ENCODE assay signal across 9 mouse cellular contexts in genomic region chr11:78245261-78245626, GRCm38 (mm10). TPM values are rescaled to one million over a fixed set of nuclear protein-coding genes. Genes with fewer than 3 reads are reported as not detected.
DNase-seq lines count a peak whose midpoint lies in the region; ATAC-seq and TF ChIP-seq lines count a peak whose summit lies in the region.
"Had no signal": no experiment of that assay in that cellular context is flagged by ENCODE, and none has a peak within 500 bp of the region (broad histone marks: within the 10 kb centered on the region; RNA-seq: fewer than 3 reads in every experiment).

No protein-coding gene starts in this region.

- H3K27ac ChIP-seq in spleen, adult 2 months (ENCODE audit: insufficient read depth, low read length), result peak overlapping the region; percentile 99
- H3K27ac ChIP-seq in limb, embryonic 14.5 days (replicated peaks; ENCODE audit: low read depth, low read length), result peak overlapping the region; percentile 79
- peak overlapping the region; percentile 99 for H3K27ac ChIP-seq in stomach, embryonic 15.5 days

- H3K4me1 ChIP-seq in spleen, adult 2 months (ENCODE audit: control insufficient read depth, insufficient read depth, insufficient read length), result peaks cover 3% of the 10 kb centered on the region
- H3K4me1 ChIP-seq in limb, embryonic 14.5 days (ENCODE audit: control insufficient read depth, insufficient read depth, low read length), result peaks cover 20% of the 10 kb centered on the region
- peaks cover 15% of the 10 kb centered on the region for H3K4me1 ChIP-seq in stomach, embryonic 15.5 days

- H3K9ac ChIP-seq in limb, embryonic 14.5 days (ENCODE audit: low read depth, low read length, severe bottlenecking), result peak overlapping the region; percentile 85
- peak overlapping the region; percentile 82 for H3K9ac ChIP-seq in stomach, embryonic 15.5 days

- peak overlapping the region; percentile 73 for H3K4me2 ChIP-seq in limb, embryonic 14.5 days (replicated peaks; ENCODE audit: low read depth, low read length, severe bottlenecking)
- H3K4me2 ChIP-seq in stomach, embryonic 15.5 days, result peak overlapping the region; percentile 71

- TF ChIP-seq POLR2A in spleen, adult 2 months (IDR thresholded peaks at IDR 0.05; ENCODE audit: low read depth, low read length), result no peak
- no peak for TF ChIP-seq POLR2A in limb, embryonic 14.5 days (IDR thresholded peaks at IDR 0.05; ENCODE audit: borderline replicate concordance, extremely low read depth, insufficient read depth, insufficient read length)

- DNase-seq in adrenal gland, adult 8-10 months, result peak; percentile 17
- no peak for DNase-seq in adrenal gland, adult (ENCODE audit: inconsistent age in 2 of 2, low spot score in 1 of 2)
- no peak for DNase-seq in spleen, adult 2 months (ENCODE audit: low read depth in 1 of 2, low spot score in 2 of 2)
- no peak for DNase-seq in spleen, postnatal 10 days (ENCODE audit: low spot score in 2 of 2)
- DNase-seq in limb, embryonic 14.5 days (ENCODE audit: low spot score), result no peak
- no peak for DNase-seq in gastrocnemius, postnatal 14 days
- DNase-seq in urinary bladder, postnatal 10 days (ENCODE audit: low spot score), result no peak

- under 1% methylated on average over 19 of the region's 19 CpGs for WGBS in spleen, adult 2 months
- under 1% methylated on average over 19 of the region's 19 CpGs for WGBS in limb, embryonic 14.5 days
- WGBS in stomach, embryonic 15.5 days, result under 1% methylated on average over 19 of the region's 19 CpGs

- no peak for ATAC-seq in limb, embryonic 14.5 days (ENCODE audit: low FRiP score, low read depth)
- no peak for ATAC-seq in stomach, embryonic 15.5 days (ENCODE audit: insufficient read depth, low FRiP score, low read depth)

- intact Hi-C loops in gastrocnemius, postnatal 14 days (cut with DNase I; ENCODE audit: low total_unique reads), result no loop called here

- peaks cover 2% of the 10 kb centered on the region; the same call in 1 of the 2 replicates for H3K36me3 ChIP-seq in spleen, adult 2 months (ENCODE audit: control insufficient read depth, insufficient read depth, low read length)
- H3K36me3 ChIP-seq in limb, embryonic 14.5 days (ENCODE audit: control insufficient read depth, insufficient read depth, low read length), result peaks cover 10% of the 10 kb centered on the region
- 0 out of 2 replicates have a peak, but pooled peaks cover 5% of the 10 kb centered on the region for H3K36me3 ChIP-seq in stomach, embryonic 15.5 days

- TF ChIP-seq CTCF in spleen, adult 2 months (IDR thresholded peaks at IDR 0.05; ENCODE audit: extremely low read depth, insufficient read depth, insufficient read length, insufficient replicate concordance), result no peak

- no peaks in the 10 kb centered on the region for H3K27me3 ChIP-seq in spleen, adult 2 months (ENCODE audit: control insufficient read depth, insufficient read depth, low read length)
- H3K27me3 ChIP-seq in limb, embryonic 14.5 days (ENCODE audit: control insufficient read depth, insufficient read depth, low read length), result no peaks in the 10 kb centered on the region
- no peaks in the 10 kb centered on the region for H3K27me3 ChIP-seq in stomach, embryonic 15.5 days (replicated peaks)

- H3K4me3 ChIP-seq in spleen, adult 2 months (ENCODE audit: extremely low read depth, insufficient read depth, insufficient read length), result peak overlapping the region; percentile 97
- peak overlapping the region; percentile 79 for H3K4me3 ChIP-seq in limb, embryonic 14.5 days (replicated peaks; ENCODE audit: low read length)
- H3K4me3 ChIP-seq in stomach, embryonic 15.5 days (replicated peaks), result peak overlapping the region; percentile 76

- H3K9me3 ChIP-seq in limb, embryonic 14.5 days (ENCODE audit: control insufficient read depth, low read length), result no peaks in the 10 kb centered on the region
- no peaks in the 10 kb centered on the region for H3K9me3 ChIP-seq in stomach, embryonic 15.5 days

RNA-seq across cellular contexts. Expression of gene Sdf2, which starts 0.3 kb away (rescaled TPM):
- total RNA-seq in adrenal gland, adult 8-10 months (2022), result 100 to 1,000 TPM; 118 to 156 (median 125) TPM
- polyA plus RNA-seq in spleen, adult 2 months (2012; rRNA removed), result 59.1 and 60.7 TPM in 2 replicates
- polyA plus RNA-seq in limb, embryonic 14.5 days (2012; rRNA removed), result 125 and 140 TPM in 2 replicates
- polyA plus RNA-seq in limb, embryonic 14.5 days (2014; fragmentation: Nextera tagmentation; extraction: Ambion mirVana), result 93.8 and 107 TPM in 2 replicates
- 89.7 and 92.1 TPM in 2 replicates for polyA plus RNA-seq in stomach, embryonic 15.5 days (2015; fragmentation: Nextera tagmentation; extraction: Ambion mirVana)
- total RNA-seq in gastrocnemius, postnatal 14 days (2021), result 10 to 100 TPM; 45.1 to 47.5 TPM

RNA-seq across cellular contexts. Expression of gene Supt6, which starts 0.5 kb away (rescaled TPM):
- total RNA-seq in adrenal gland, adult 8-10 months (2022), result 10 to 100 TPM; 71.8 to 93.4 (median 79.5) TPM
- 20.2 and 20.6 TPM in 2 replicates for polyA plus RNA-seq in spleen, adult 2 months (2012; rRNA removed)
- 30.6 and 31.4 TPM in 2 replicates for polyA plus RNA-seq in limb, embryonic 14.5 days (2012; rRNA removed)
- polyA plus RNA-seq in limb, embryonic 14.5 days (2014; fragmentation: Nextera tagmentation; extraction: Ambion mirVana), result 27.7 and 30.8 TPM in 2 replicates
- polyA plus RNA-seq in stomach, embryonic 15.5 days (2015; fragmentation: Nextera tagmentation; extraction: Ambion mirVana), result 22.8 and 25.7 TPM in 2 replicates
- 10 to 100 TPM; 25.9 to 26.0 TPM for total RNA-seq in gastrocnemius, postnatal 14 days (2021)

RNA-seq across cellular contexts. Expression of gene 2610507B11Rik, which starts 16.3 kb away (rescaled TPM):
- 100 to 1,000 TPM; 178 to 198 (median 188) TPM for total RNA-seq in adrenal gland, adult 8-10 months (2022)
- polyA plus RNA-seq in spleen, adult 2 months (2012; rRNA removed), result 41.4 and 46.3 TPM in 2 replicates
- polyA plus RNA-seq in limb, embryonic 14.5 days (2012; rRNA removed), result 58.7 and 61.7 TPM in 2 replicates
- polyA plus RNA-seq in limb, embryonic 14.5 days (2014; fragmentation: Nextera tagmentation; extraction: Ambion mirVana), result 72.6 and 82.1 TPM in 2 replicates
- 76.7 and 82.5 TPM in 2 replicates for polyA plus RNA-seq in stomach, embryonic 15.5 days (2015; fragmentation: Nextera tagmentation; extraction: Ambion mirVana)
- 100 to 1,000 TPM; 157 to 161 TPM for total RNA-seq in gastrocnemius, postnatal 14 days (2021)

RNA-seq across cellular contexts. Expression of gene BC030499, which starts 45.4 kb away (rescaled TPM):
- 1 to 10 TPM in 3 of 4 experiments, under 1 TPM in 1; 0.26 to 1.8 (median 1.5) TPM for total RNA-seq in adrenal gland, adult 8-10 months (2022)
- 0.22 and 0.32 TPM in 2 replicates for polyA plus RNA-seq in spleen, adult 2 months (2012; rRNA removed)
- 0.40 and 0.58 TPM in 2 replicates for polyA plus RNA-seq in limb, embryonic 14.5 days (2012; rRNA removed)
- polyA plus RNA-seq in limb, embryonic 14.5 days (2014; fragmentation: Nextera tagmentation; extraction: Ambion mirVana), result 0.21 and 0.23 TPM in 2 replicates
- polyA plus RNA-seq in stomach, embryonic 15.5 days (2015; fragmentation: Nextera tagmentation; extraction: Ambion mirVana), result 0.26 and 0.37 TPM in 2 replicates
- total RNA-seq in gastrocnemius, postnatal 14 days (2021), result under 1 TPM; 0.31 to 0.62 TPM
- total RNA-seq: hematopoietic stem cell, adult 5-6 weeks had no signal

RNA-seq across cellular contexts. Expression of gene Proca1, which starts 52.1 kb away (rescaled TPM):
- 10 to 100 TPM; 10.1 to 12.9 (median 11.9) TPM for total RNA-seq in adrenal gland, adult 8-10 months (2022)
- polyA plus RNA-seq in spleen, adult 2 months (2012; rRNA removed), result 0.19 and 0.20 TPM in 2 replicates
- 1.7 and 1.9 TPM in 2 replicates for polyA plus RNA-seq in limb, embryonic 14.5 days (2012; rRNA removed)
- polyA plus RNA-seq in limb, embryonic 14.5 days (2014; fragmentation: Nextera tagmentation; extraction: Ambion mirVana), result 2.1 and 3.2 TPM in 2 replicates
- polyA plus RNA-seq in stomach, embryonic 15.5 days (2015; fragmentation: Nextera tagmentation; extraction: Ambion mirVana), result 2.9 and 3.0 TPM in 2 replicates
- under 1 TPM; 0.47 to 0.92 TPM for total RNA-seq in gastrocnemius, postnatal 14 days (2021)
